Mouse (Mus musculus) forebrain, embryonic 16.5 days (tissue): Measurements from ENCODE around the gene Slc22a2. TPM values are rescaled to one million over a fixed set of nuclear protein-coding genes. Genes with fewer than 3 reads are reported as not detected.
"Not testable (repeated sequence)": the region's sequence is repeated elsewhere in the genome, so short reads cannot be mapped to it uniquely, and the experiment has no call there.

ENCODE experiments used
- ATAC-seq: fragments of 200-750 bp; cut with Nextera tagmentation; 2 replicates; pipeline ENCODE4 v1.8.0; 2017; ENCODE audit warnings: mild to moderate bottlenecking, moderate library complexity
- H3K27ac ChIP-seq: fragments of 300-500 bp; sonication (generic); 2 replicates; pipeline ENCODE4 v1.5.1; 2014; ENCODE audit warnings: low read length, control low read depth
- H3K27me3 ChIP-seq: fragments of 300-500 bp; sonication (generic); replicated peaks from 2 replicates; pipeline ENCODE4 v1.6.1; 2014; ENCODE audit warnings: low read length; ENCODE audit not compliant: control insufficient read depth, insufficient read depth
- H3K36me3 ChIP-seq: fragments of 300-500 bp; sonication (generic); 2 replicates; pipeline ENCODE4 v1.6.1; 2014; ENCODE audit not compliant: control insufficient read depth, insufficient read depth
- H3K4me1 ChIP-seq: fragments of 300-500 bp; sonication (generic); replicated peaks from 2 replicates; pipeline ENCODE4 v1.6.1; 2014; ENCODE audit warnings: low read length; ENCODE audit not compliant: control insufficient read depth, insufficient read depth
- H3K4me2 ChIP-seq: fragments of 300-500 bp; sonication (generic); 2 replicates; pipeline ENCODE4 v1.6.1; 2014; ENCODE audit warnings: mild to moderate bottlenecking, low read length, control low read depth
- H3K4me3 ChIP-seq: fragments of 300-500 bp; sonication (generic); replicated peaks from 2 replicates; pipeline ENCODE4 v1.5.1; 2014; ENCODE audit warnings: mild to moderate bottlenecking, low read length, control low read depth
- H3K9ac ChIP-seq: fragments of 300-500 bp; sonication (generic); replicated peaks from 2 replicates; pipeline ENCODE4 v1.6.1; 2014; ENCODE audit warnings: low read depth, low read length, control low read depth
- H3K9me3 ChIP-seq: fragments of 300-500 bp; sonication (generic); 2 replicates; pipeline ENCODE4 v1.6.1; 2016; ENCODE audit warnings: low read length; ENCODE audit not compliant: control insufficient read depth
- WGBS: fragments of 180-500 bp; shearing (Covaris S2); extraction: QIAGEN DNeasy Blood & Tissue Kit; methylation state at CpG from one replicate; pipeline ENCODE4 v1.1.7; 2014; 5-methylcytosine and 5-hydroxymethylcytosine counted together
- polyA plus RNA-seq: library from polyadenylated mRNA; unstranded; fragments of >200 nt; fragmentation: Nextera tagmentation; extraction: Ambion mirVana; gene quantifications from 2 replicates; pipeline ENCODE4 v1.2.1, GENCODE M21; 2015

Gene Slc22a2
- 1.7 and 1.8 TPM in 2 replicates for polyA plus RNA-seq

GRCm38 (mm10) chr17:12583991-12584390 is at the start of gene Slc22a2:
Gene Slc22a2, plus strand, starts transcription at chr17:12584132.
- Histone ChIP-seq H3K27ac (no peak within 1 kb of the TSS), H3K4me1 (peaks cover 5% of the 10 kb centered on the region), H3K4me3 (no peak within 1 kb of the TSS), H3K36me3 (no peaks in the 10 kb centered on the region), H3K4me2 (no peak within 1 kb of the TSS), H3K9me3 (no peaks in the 10 kb centered on the region), H3K27me3 (no peaks in the 10 kb centered on the region), H3K9ac (no peak within 1 kb of the TSS)
- no peak for ATAC-seq
- 88% methylated on average over 10 of the region's 10 CpGs for WGBS

GRCm38 (mm10) chr17:12534353-12535145 is 49.4 kb upstream of the Slc22a2 start:
- Histone ChIP-seq H3K4me3 (no peak overlapping the region), H3K9ac (no peak overlapping the region), H3K36me3 (no peaks in the 10 kb centered on the region), H3K4me1 (no peaks in the 10 kb centered on the region; the same call in 1 of the 2 replicates), H3K27ac (no peak overlapping the region), H3K27me3 (no peaks in the 10 kb centered on the region), H3K9me3 (no peaks in the 10 kb centered on the region), H3K4me2 (no peak overlapping the region)
- WGBS = 67% methylated on average over 13 of the region's 13 CpGs
- no peak for ATAC-seq

GRCm38 (mm10) chr17:12562215-12562614 is 21.7 kb upstream of the Slc22a2 start:
- no peak for ATAC-seq
- H3K9ac ChIP-seq = no peak overlapping the region
- no peak overlapping the region for H3K4me3 ChIP-seq
- no peaks in the 10 kb centered on the region for H3K36me3 ChIP-seq
- WGBS = 84% methylated on average over 4 of the region's 4 CpGs
- H3K4me1 ChIP-seq = no peaks in the 10 kb centered on the region
- H3K9me3 ChIP-seq = peaks cover 4% of the 10 kb centered on the region
- H3K4me2 ChIP-seq = no peak overlapping the region
- H3K27ac ChIP-seq = no peak overlapping the region
- no peaks in the 10 kb centered on the region for H3K27me3 ChIP-seq

GRCm38 (mm10) chr17:12564481-12565000 is 19.4 kb upstream of the Slc22a2 start:
- WGBS = 83% methylated on average over 6 of the region's 6 CpGs
- H3K27ac ChIP-seq, H3K4me1 ChIP-seq: not testable (repeated sequence)

GRCm38 (mm10) chr17:12565443-12565842 is 18.5 kb upstream of the Slc22a2 start:
- no peak overlapping the region for H3K27ac ChIP-seq
- no peak overlapping the region for H3K9ac ChIP-seq
- no peaks in the 10 kb centered on the region for H3K36me3 ChIP-seq
- ATAC-seq = no peak
- H3K9me3 ChIP-seq = no peaks in the 10 kb centered on the region
- no peak overlapping the region for H3K4me3 ChIP-seq
- H3K4me1 ChIP-seq = no peaks in the 10 kb centered on the region
- no peak overlapping the region for H3K4me2 ChIP-seq
- 89% methylated on average over 6 of the region's 6 CpGs for WGBS
- H3K27me3 ChIP-seq = no peaks in the 10 kb centered on the region

More at GRCm38 (mm10) chr17:12564481-12565000, 19.4 kb upstream of the Slc22a2 start:
- H3K27me3 ChIP-seq, H3K9ac ChIP-seq, H3K4me3 ChIP-seq, ATAC-seq, H3K9me3 ChIP-seq, H3K36me3 ChIP-seq, H3K4me2 ChIP-seq: not testable (repeated sequence)

GRCm38 (mm10) chr17:12571316-12571715 is 12.6 kb upstream of the Slc22a2 start:
- no peak for ATAC-seq
- 80% methylated on average over 6 of the region's 6 CpGs for WGBS
- Histone ChIP-seq H3K36me3 (no peaks in the 10 kb centered on the region), H3K9ac (no peak overlapping the region), H3K27ac (no peak overlapping the region), H3K4me1 (no peaks in the 10 kb centered on the region), H3K4me2 (no peak overlapping the region), H3K9me3 (no peaks in the 10 kb centered on the region), H3K4me3 (no peak overlapping the region), H3K27me3 (no peaks in the 10 kb centered on the region)

- ATAC-seq = no peak
- no peak overlapping the region for H3K27ac ChIP-seq
- H3K36me3 ChIP-seq = no peaks in the 10 kb centered on the region
- 85% methylated on average over 9 of the region's 9 CpGs for WGBS
- H3K4me2 ChIP-seq = no peak overlapping the region
- no peaks in the 10 kb centered on the region for H3K4me1 ChIP-seq
- H3K27me3 ChIP-seq = no peaks in the 10 kb centered on the region
- H3K9me3 ChIP-seq = no peaks in the 10 kb centered on the region
- no peak overlapping the region for H3K9ac ChIP-seq
- H3K4me3 ChIP-seq = no peak overlapping the region
Observed at GRCm38 (mm10) chr17:12571924-12572463, 11.9 kb upstream of the Slc22a2 start.

- Histone ChIP-seq H3K27ac (no peak overlapping the region), H3K9ac (no peak overlapping the region), H3K27me3 (no peaks in the 10 kb centered on the region), H3K9me3 (no peaks in the 10 kb centered on the region), H3K4me1 (no peaks in the 10 kb centered on the region), H3K4me3 (no peak overlapping the region), H3K4me2 (no peak overlapping the region), H3K36me3 (no peaks in the 10 kb centered on the region)
- no peak for ATAC-seq
- 75% methylated on average over 6 of the region's 6 CpGs for WGBS
Observed at GRCm38 (mm10) chr17:12575391-12575790, 8.5 kb upstream of the Slc22a2 start.

GRCm38 (mm10) chr17:12577096-12577495 is 6.8 kb upstream of the Slc22a2 start:
- H3K27me3 ChIP-seq = no peaks in the 10 kb centered on the region
- H3K4me1 ChIP-seq = no peaks in the 10 kb centered on the region
- ATAC-seq = no peak
- no peaks in the 10 kb centered on the region for H3K9me3 ChIP-seq
- no peak overlapping the region for H3K4me2 ChIP-seq
- H3K9ac ChIP-seq = no peak overlapping the region
- H3K4me3 ChIP-seq = no peak overlapping the region
- WGBS = 93% methylated on average over 7 of the region's 7 CpGs
- H3K27ac ChIP-seq = no peak overlapping the region
- H3K36me3 ChIP-seq = no peaks in the 10 kb centered on the region
